Mouse (Mus musculus): ENCODE measurements around the gene Alpl. TPM values are rescaled to one million over a fixed set of nuclear protein-coding genes. Genes with fewer than 3 reads are reported as not detected.

Alpl gene
- total and polyA plus RNA-seq, 2 experiments: 5.1 to 7.3 TPM

GRCm38 (mm10) chr4:137780986-137781385, 15.2 kb downstream of the Alpl start:
- Histone ChIP-seq H3K4me1 (ENCODE audit: control insufficient read depth, insufficient read depth, low read length) (peaks cover 17% of the 10 kb centered on the region), H3K4me3 (ENCODE audit: insufficient read depth, low read depth, low read length) (no peak overlapping the region), H3K9ac (ENCODE audit: low read depth, low read length) (no peak overlapping the region), H3K36me3 (ENCODE audit: control insufficient read depth, insufficient read depth, low read length) (no peaks in the 10 kb centered on the region), H3K79me2 (ENCODE audit: control insufficient read depth, insufficient read depth, low read length) (peaks cover 7% of the 10 kb centered on the region; the same call in 1 of the 2 replicates), H3K27ac (replicated peaks; ENCODE audit: insufficient read depth, low read depth, low read length) (peak overlapping the region; percentile 90), H3K27me3 (ENCODE audit: control insufficient read depth, insufficient read depth, low read length) (no peaks in the 10 kb centered on the region)
- no peak for TF ChIP-seq CTCF (IDR thresholded peaks at IDR 0.05; ENCODE audit: low read depth, low read length)
- no peak for TF ChIP-seq POLR2A (IDR thresholded peaks at IDR 0.05; ENCODE audit: extremely low read depth, insufficient read depth, low read length)
- WGBS: 59% methylated on average over 3 of the region's 3 CpGs
- peak; percentile 70 for DNase-seq (ENCODE audit: extremely low read depth, low read depth, low spot score)

- Histone ChIP-seq H3K36me3 (ENCODE audit: control insufficient read depth, insufficient read depth, low read length) (no peaks in the 10 kb centered on the region), H3K79me2 (ENCODE audit: control insufficient read depth, insufficient read depth, low read length) (peaks cover 7% of the 10 kb centered on the region; the same call in 1 of the 2 replicates), H3K27me3 (ENCODE audit: control insufficient read depth, insufficient read depth, low read length) (no peaks in the 10 kb centered on the region), H3K4me3 (ENCODE audit: insufficient read depth, low read depth, low read length) (no peak overlapping the region), H3K27ac (replicated peaks; ENCODE audit: insufficient read depth, low read depth, low read length) (no peak overlapping the region), H3K4me1 (ENCODE audit: control insufficient read depth, insufficient read depth, low read length) (peaks cover 30% of the 10 kb centered on the region), H3K9ac (ENCODE audit: low read depth, low read length) (no peak overlapping the region)
- 88% methylated on average over 17 of the region's 17 CpGs for WGBS
- no peak for DNase-seq (ENCODE audit: extremely low read depth, low read depth, low spot score)
- no peak for TF ChIP-seq CTCF (IDR thresholded peaks at IDR 0.05; ENCODE audit: low read depth, low read length)
- TF ChIP-seq POLR2A (IDR thresholded peaks at IDR 0.05; ENCODE audit: extremely low read depth, insufficient read depth, low read length): no peak
These were observed 17.6 kb downstream of the Alpl start for GRCm38 (mm10) chr4:137778397-137779184.

- no peaks in the 10 kb centered on the region for H3K27me3 ChIP-seq (ENCODE audit: control insufficient read depth, insufficient read depth, low read length)
- no peak for DNase-seq (ENCODE audit: extremely low read depth, low read depth, low spot score)
- no peaks in the 10 kb centered on the region for H3K36me3 ChIP-seq (ENCODE audit: control insufficient read depth, insufficient read depth, low read length)
- no peak for TF ChIP-seq CTCF (IDR thresholded peaks at IDR 0.05; ENCODE audit: low read depth, low read length)
- TF ChIP-seq POLR2A (IDR thresholded peaks at IDR 0.05; ENCODE audit: extremely low read depth, insufficient read depth, low read length): no peak
- H3K27ac ChIP-seq (replicated peaks; ENCODE audit: insufficient read depth, low read depth, low read length): no peak overlapping the region
- peaks cover 7% of the 10 kb centered on the region; the same call in 1 of the 2 replicates for H3K79me2 ChIP-seq (ENCODE audit: control insufficient read depth, insufficient read depth, low read length)
- WGBS: 95% methylated on average over 4 of the region's 4 CpGs
- no peak overlapping the region for H3K9ac ChIP-seq (ENCODE audit: low read depth, low read length)
- H3K4me3 ChIP-seq (ENCODE audit: insufficient read depth, low read depth, low read length): no peak overlapping the region
- peaks cover 28% of the 10 kb centered on the region for H3K4me1 ChIP-seq (ENCODE audit: control insufficient read depth, insufficient read depth, low read length)
These were observed 18.3 kb downstream of the Alpl start for GRCm38 (mm10) chr4:137777866-137778265.

- TF ChIP-seq CTCF (IDR thresholded peaks at IDR 0.05; ENCODE audit: low read depth, low read length): peak; percentile 21; the same call in 1 of the 2 replicates
- no peak for TF ChIP-seq POLR2A (IDR thresholded peaks at IDR 0.05; ENCODE audit: extremely low read depth, insufficient read depth, low read length)
- Histone ChIP-seq H3K36me3 (ENCODE audit: control insufficient read depth, insufficient read depth, low read length) (no peaks in the 10 kb centered on the region), H3K27ac (replicated peaks; ENCODE audit: insufficient read depth, low read depth, low read length) (peak overlapping the region; percentile 83), H3K4me3 (ENCODE audit: insufficient read depth, low read depth, low read length) (no peak overlapping the region), H3K27me3 (ENCODE audit: control insufficient read depth, insufficient read depth, low read length) (no peaks in the 10 kb centered on the region), H3K79me2 (ENCODE audit: control insufficient read depth, insufficient read depth, low read length) (peaks cover 6% of the 10 kb centered on the region; the same call in 1 of the 2 replicates), H3K4me1 (ENCODE audit: control insufficient read depth, insufficient read depth, low read length) (peaks cover 38% of the 10 kb centered on the region), H3K9ac (ENCODE audit: low read depth, low read length) (peak overlapping the region; percentile 63)
- DNase-seq (ENCODE audit: extremely low read depth, low read depth, low spot score): peak; percentile 91
- WGBS: 36% methylated on average over 6 of the region's 6 CpGs
These were observed 21.7 kb downstream of the Alpl start for GRCm38 (mm10) chr4:137774505-137774904.

GRCm38 (mm10) chr4:137774013-137774412, 22.2 kb downstream of the Alpl start:
- H3K9ac ChIP-seq (ENCODE audit: low read depth, low read length): peak overlapping the region; percentile 63
- peak overlapping the region; percentile 83 for H3K27ac ChIP-seq (replicated peaks; ENCODE audit: insufficient read depth, low read depth, low read length)

More at GRCm38 (mm10) chr4:137774013-137774412, 22.2 kb downstream of the Alpl start:
- no peaks in the 10 kb centered on the region for H3K36me3 ChIP-seq (ENCODE audit: control insufficient read depth, insufficient read depth, low read length)
- H3K4me1 ChIP-seq (ENCODE audit: control insufficient read depth, insufficient read depth, low read length): peaks cover 43% of the 10 kb centered on the region
- no peaks in the 10 kb centered on the region for H3K27me3 ChIP-seq (ENCODE audit: control insufficient read depth, insufficient read depth, low read length)
- WGBS: 29% methylated on average over 5 of the region's 5 CpGs
- peaks cover 3% of the 10 kb centered on the region; the same call in 1 of the 2 replicates for H3K79me2 ChIP-seq (ENCODE audit: control insufficient read depth, insufficient read depth, low read length)
- DNase-seq (ENCODE audit: extremely low read depth, low read depth, low spot score): no peak
- no peak for TF ChIP-seq CTCF (IDR thresholded peaks at IDR 0.05; ENCODE audit: low read depth, low read length)
- TF ChIP-seq POLR2A (IDR thresholded peaks at IDR 0.05; ENCODE audit: extremely low read depth, insufficient read depth, low read length): no peak
- no peak overlapping the region for H3K4me3 ChIP-seq (ENCODE audit: insufficient read depth, low read depth, low read length)
